Mouse (Mus musculus): ENCODE results near the gene Amhr2. TPM values are rescaled to one million over a fixed set of nuclear protein-coding genes. Genes with fewer than 3 reads are reported as not detected.

Amhr2 gene
- polyA plus RNA-seq, 1 experiment, result 0.07 TPM

GRCm38 (mm10) chr15:102468675-102469370, 23.7 kb downstream of the Amhr2 start:
- H3K79me2 ChIP-seq (ENCODE audit: control insufficient read depth, insufficient read depth), result peaks cover 34% of the 10 kb centered on the region
- H3K27me3 ChIP-seq (ENCODE audit: control insufficient read depth, insufficient read depth, insufficient read length), result no peaks in the 10 kb centered on the region
- no peak overlapping the region for H3K4me3 ChIP-seq (ENCODE audit: insufficient read depth, poor library complexity, severe bottlenecking)
- TF ChIP-seq MYOG (IDR thresholded peaks at IDR 0.05; ENCODE audit: control insufficient read depth, extremely low read depth, insufficient read length), result no peak
- TF ChIP-seq CTCF (IDR thresholded peaks at IDR 0.05; ENCODE audit: control insufficient read depth, insufficient read depth, insufficient read length), result no peak
- peaks cover 29% of the 10 kb centered on the region for H3K79me3 ChIP-seq (ENCODE audit: low read depth)
- peaks cover 58% of the 10 kb centered on the region for H3K36me3 ChIP-seq (ENCODE audit: control insufficient read depth, insufficient read depth)
- H3ac ChIP-seq (ENCODE audit: control insufficient read depth, insufficient read length, low read depth), result no peak overlapping the region

DNA sequence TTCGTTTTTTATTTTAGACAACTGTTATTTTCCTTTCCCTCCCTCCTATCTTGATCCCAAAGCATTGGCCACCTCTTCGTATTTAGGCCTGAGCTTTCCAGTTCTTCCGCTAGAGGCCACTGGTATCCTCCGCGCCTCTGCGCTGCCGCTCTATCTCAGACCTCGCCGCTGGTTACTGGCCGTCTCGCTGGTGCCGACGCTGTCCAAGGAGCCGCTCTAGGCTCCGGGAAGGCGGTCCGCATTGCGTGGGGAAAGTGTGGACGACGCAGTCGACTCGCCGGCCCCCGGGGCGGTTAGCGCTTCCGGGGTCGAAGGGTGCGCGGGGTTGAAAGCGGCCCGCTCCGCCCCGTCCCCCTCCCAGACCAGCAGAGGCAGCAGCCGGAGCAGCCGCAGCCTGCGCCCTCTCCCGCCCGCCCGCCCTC, 25.0 kb downstream of the Amhr2 start, which contains the start of gene Pcbp2:
TSS of gene Pcbp2 (plus strand) at position 357 of the 422 bp plus-strand sequence.
- Histone ChIP-seq H3K27me3 (ENCODE audit: control insufficient read depth, insufficient read depth, insufficient read length) (no peaks in the 10 kb centered on the region), H3ac (ENCODE audit: control insufficient read depth, insufficient read length, low read depth) (peak within 1 kb of the TSS; percentile 81), H3K79me3 (ENCODE audit: low read depth) (peaks cover 43% of the 10 kb centered on the region), H3K79me2 (ENCODE audit: control insufficient read depth, insufficient read depth) (peaks cover 47% of the 10 kb centered on the region), H3K36me3 (ENCODE audit: control insufficient read depth, insufficient read depth) (peaks cover 66% of the 10 kb centered on the region), H3K4me3 (ENCODE audit: insufficient read depth, poor library complexity, severe bottlenecking) (peak within 1 kb of the TSS; percentile 98)
- no peak for TF ChIP-seq MYOG (IDR thresholded peaks at IDR 0.05; ENCODE audit: control insufficient read depth, extremely low read depth, insufficient read length)
- TF ChIP-seq CTCF (IDR thresholded peaks at IDR 0.05; ENCODE audit: control insufficient read depth, insufficient read depth, insufficient read length), result peak; percentile 93
- no peak for TF ChIP-seq MYOD1 (IDR thresholded peaks at IDR 0.05; ENCODE audit: control insufficient read depth, insufficient read length, low read depth)
- TF ChIP-seq MAX (IDR thresholded peaks at IDR 0.05), result peak; percentile 96
- no peak for TF ChIP-seq CEBPB (IDR thresholded peaks at IDR 0.05; ENCODE audit: low read depth)
- TF ChIP-seq USF1 (IDR thresholded peaks at IDR 0.05; ENCODE audit: low read depth), result no peak
- no peak for TF ChIP-seq FOSL1 (IDR thresholded peaks at IDR 0.05; ENCODE audit: insufficient read depth, low read length, poor library complexity, severe bottlenecking)

- peaks cover 66% of the 10 kb centered on the region for H3K36me3 ChIP-seq (ENCODE audit: control insufficient read depth, insufficient read depth)
- H3K27me3 ChIP-seq (ENCODE audit: control insufficient read depth, insufficient read depth, insufficient read length), result no peaks in the 10 kb centered on the region
- peak overlapping the region; percentile 98 for H3K4me3 ChIP-seq (ENCODE audit: insufficient read depth, poor library complexity, severe bottlenecking)
- peaks cover 53% of the 10 kb centered on the region for H3K79me2 ChIP-seq (ENCODE audit: control insufficient read depth, insufficient read depth)
- peaks cover 48% of the 10 kb centered on the region for H3K79me3 ChIP-seq (ENCODE audit: low read depth)
- H3ac ChIP-seq (ENCODE audit: control insufficient read depth, insufficient read length, low read depth), result peak overlapping the region; percentile 81
- no peak for TF ChIP-seq USF1 (IDR thresholded peaks at IDR 0.05; ENCODE audit: low read depth)
- TF ChIP-seq CTCF (IDR thresholded peaks at IDR 0.05; ENCODE audit: control insufficient read depth, insufficient read depth, insufficient read length), result peak; percentile 63
These were observed 25.6 kb downstream of the Amhr2 start for GRCm38 (mm10) chr15:102470605-102471294.

- H3K27me3 ChIP-seq (ENCODE audit: control insufficient read depth, insufficient read depth, insufficient read length), result no peaks in the 10 kb centered on the region
- peaks cover 58% of the 10 kb centered on the region for H3K79me2 ChIP-seq (ENCODE audit: control insufficient read depth, insufficient read depth)
- H3K79me3 ChIP-seq (ENCODE audit: low read depth), result peaks cover 54% of the 10 kb centered on the region
- H3K36me3 ChIP-seq (ENCODE audit: control insufficient read depth, insufficient read depth), result peaks cover 66% of the 10 kb centered on the region
- no peak for TF ChIP-seq MAX (IDR thresholded peaks at IDR 0.05)
- H3ac ChIP-seq (ENCODE audit: control insufficient read depth, insufficient read length, low read depth), result peak overlapping the region; percentile 81
- peak overlapping the region; percentile 98 for H3K4me3 ChIP-seq (ENCODE audit: insufficient read depth, poor library complexity, severe bottlenecking)
These were observed 26.1 kb downstream of the Amhr2 start for GRCm38 (mm10) chr15:102471295-102471645.

- peaks cover 67% of the 10 kb centered on the region for H3K36me3 ChIP-seq (ENCODE audit: control insufficient read depth, insufficient read depth)
- TF ChIP-seq MYOD1 (IDR thresholded peaks at IDR 0.05; ENCODE audit: control insufficient read depth, insufficient read length, low read depth) (no peak), CTCF (IDR thresholded peaks at IDR 0.05; ENCODE audit: control insufficient read depth, insufficient read depth, insufficient read length) (no peak), MYOG (IDR thresholded peaks at IDR 0.05; ENCODE audit: control insufficient read depth, extremely low read depth, insufficient read length) (no peak), CEBPB (IDR thresholded peaks at IDR 0.05; ENCODE audit: low read depth) (no peak), MAX (IDR thresholded peaks at IDR 0.05) (no peak), USF1 (IDR thresholded peaks at IDR 0.05; ENCODE audit: low read depth) (no peak), FOSL1 (IDR thresholded peaks at IDR 0.05; ENCODE audit: insufficient read depth, low read length, poor library complexity, severe bottlenecking) (no peak)
- H3ac ChIP-seq (ENCODE audit: control insufficient read depth, insufficient read length, low read depth), result peak overlapping the region; percentile 81
- no peaks in the 10 kb centered on the region for H3K27me3 ChIP-seq (ENCODE audit: control insufficient read depth, insufficient read depth, insufficient read length)
- H3K79me3 ChIP-seq (ENCODE audit: low read depth), result peaks cover 58% of the 10 kb centered on the region
- peaks cover 63% of the 10 kb centered on the region for H3K79me2 ChIP-seq (ENCODE audit: control insufficient read depth, insufficient read depth)
- H3K4me3 ChIP-seq (ENCODE audit: insufficient read depth, poor library complexity, severe bottlenecking), result peak overlapping the region; percentile 98
These were observed 26.6 kb downstream of the Amhr2 start for GRCm38 (mm10) chr15:102471727-102472126.

DNA sequence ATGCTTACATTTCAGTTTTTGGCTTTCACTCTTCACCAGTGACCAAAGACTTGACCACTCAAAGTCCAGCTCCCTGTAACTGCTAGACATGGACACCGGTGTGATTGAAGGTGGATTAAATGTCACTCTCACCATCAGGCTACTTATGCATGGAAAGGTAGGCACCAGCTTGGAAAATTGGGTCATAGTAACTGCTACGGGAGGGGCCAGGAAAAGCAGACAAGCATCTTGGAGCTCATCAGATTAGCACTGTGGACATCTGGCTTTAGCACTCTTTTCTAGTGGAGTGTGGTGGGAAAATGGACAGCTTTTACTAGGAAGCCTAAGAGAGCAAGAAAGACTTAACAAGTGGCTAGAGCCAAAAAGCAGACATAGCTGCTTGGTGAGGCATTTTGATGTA, 28.1 kb downstream of the Amhr2 start:
- peaks cover 69% of the 10 kb centered on the region for H3K79me3 ChIP-seq (ENCODE audit: low read depth)
- H3K36me3 ChIP-seq (ENCODE audit: control insufficient read depth, insufficient read depth), result peaks cover 78% of the 10 kb centered on the region
- H3K27me3 ChIP-seq (ENCODE audit: control insufficient read depth, insufficient read depth, insufficient read length), result no peaks in the 10 kb centered on the region
- peaks cover 78% of the 10 kb centered on the region for H3K79me2 ChIP-seq (ENCODE audit: control insufficient read depth, insufficient read depth)
- TF ChIP-seq CEBPB (IDR thresholded peaks at IDR 0.05; ENCODE audit: low read depth) (no peak), FOSL1 (IDR thresholded peaks at IDR 0.05; ENCODE audit: insufficient read depth, low read length, poor library complexity, severe bottlenecking) (no peak), MYOG (IDR thresholded peaks at IDR 0.05; ENCODE audit: control insufficient read depth, extremely low read depth, insufficient read length) (no peak), CTCF (IDR thresholded peaks at IDR 0.05; ENCODE audit: control insufficient read depth, insufficient read depth, insufficient read length) (no peak), MYOD1 (IDR thresholded peaks at IDR 0.05; ENCODE audit: control insufficient read depth, insufficient read length, low read depth) (no peak), USF1 (IDR thresholded peaks at IDR 0.05; ENCODE audit: low read depth) (no peak), MAX (IDR thresholded peaks at IDR 0.05) (no peak)
- H3ac ChIP-seq (ENCODE audit: control insufficient read depth, insufficient read length, low read depth), result no peak overlapping the region
- no peak overlapping the region for H3K4me3 ChIP-seq (ENCODE audit: insufficient read depth, poor library complexity, severe bottlenecking)
